Mouse (Mus musculus) MEL (cell line): ENCODE data around the gene Nfix. TPM values are rescaled to one million over a fixed set of nuclear protein-coding genes. Genes with fewer than 3 reads are reported as not detected.

Experiments used
- DNase-seq: peaks from one replicate; pipeline ENCODE4 v3.0.0; 2011; ENCODE audit warnings: low read depth, low spot score
- H3K27ac ChIP-seq: 2 replicates; pipeline ENCODE4 v1.5.1; 2012; ENCODE audit warnings: low read depth, mild to moderate bottlenecking, control low read depth, low read length, moderate library complexity; ENCODE audit not compliant: control insufficient read depth
- H3K27me3 ChIP-seq, 2 experiments: fragments of 150-350 bp in 1 of 2; sonication (generic) in 1 of 2; 2 replicates each; pipeline ENCODE4 v1.6.1; 2012; ENCODE audit warnings: low read length in 2 of 2, mild to moderate bottlenecking in 2 of 2, improper control_type of control experiment in 1 of 2, moderate library complexity in 1 of 2; ENCODE audit not compliant: insufficient read depth in 2 of 2, control insufficient read depth in 1 of 2
- H3K36me3 ChIP-seq, 2 experiments: 2 replicates each; pipeline ENCODE4 v1.6.1; 2012 to 2014; ENCODE audit warnings: low read length in 2 of 2, improper control_type of control experiment in 1 of 2, inconsistent platforms in 1 of 2, mild to moderate bottlenecking in 1 of 2; ENCODE audit not compliant: insufficient read depth in 2 of 2, control insufficient read depth in 1 of 2
- H3K4me1 ChIP-seq, 2 experiments: fragments of 150-350 bp in 1 of 2; sonication (generic) in 1 of 2; 2 replicates each; pipeline ENCODE4 v1.6.1; 2012; ENCODE audit warnings: low read length in 2 of 2, improper control_type of control experiment in 1 of 2, mild to moderate bottlenecking in 1 of 2; ENCODE audit not compliant: insufficient read depth in 2 of 2, control insufficient read depth in 1 of 2
- H3K4me3 ChIP-seq, 2 experiments: fragments of 150-350 bp in 1 of 2; sonication (generic) in 1 of 2; 2 replicates each; pipeline ENCODE4 v1.5.1; 2012; ENCODE audit warnings: low read depth in 2 of 2, low read length in 2 of 2, mild to moderate bottlenecking in 2 of 2, moderate library complexity in 2 of 2, control low read depth in 1 of 2, improper control_type of control experiment in 1 of 2; ENCODE audit not compliant: control insufficient read depth in 1 of 2, insufficient read depth in 1 of 2
- H3K79me2 ChIP-seq: 2 replicates; pipeline ENCODE4 v1.6.1; 2012; ENCODE audit warnings: mild to moderate bottlenecking, low read length, moderate library complexity; ENCODE audit not compliant: control insufficient read depth, poor library complexity, insufficient read depth
- H3K9ac ChIP-seq: 2 replicates; pipeline ENCODE4 v1.6.1; 2012; ENCODE audit warnings: low read depth, mild to moderate bottlenecking, control low read depth, low read length, moderate library complexity; ENCODE audit not compliant: control insufficient read depth, poor library complexity, severe bottlenecking
- H3K9me3 ChIP-seq: fragments of 150-350 bp; sonication (generic); replicated peaks from 2 replicates; pipeline ENCODE4 v1.6.1; 2012; ENCODE audit warnings: mild to moderate bottlenecking, low read length, improper control_type of control experiment, moderate library complexity; ENCODE audit not compliant: insufficient read depth
- CHD2 ChIP-seq: IDR thresholded peaks from 2 replicates; pipeline ENCODE4 v1.6.1; 2011; ENCODE audit warnings: low read length, improper control_type of control experiment
- CTCF ChIP-seq, 3 experiments: IDR thresholded peaks in 2 of 3; conservative IDR thresholded peaks in 1 of 3; 2 replicates each; pipeline ENCODE4 v1.5.1; 2011 to 2012; ENCODE audit warnings: low read length in 3 of 3, low read depth in 2 of 3, mild to moderate bottlenecking in 2 of 3, improper control_type of control experiment in 1 of 3, inconsistent platforms in 1 of 3, mixed read lengths in 1 of 3, moderate library complexity in 1 of 3; ENCODE audit not compliant: control insufficient read depth in 1 of 3, insufficient read depth in 1 of 3, poor library complexity in 1 of 3, severe bottlenecking in 1 of 3
- E2F4 ChIP-seq: IDR thresholded peaks from 2 replicates; pipeline ENCODE4 v1.6.1; 2011; ENCODE audit warnings: low read depth, low read length, improper control_type of control experiment, borderline replicate concordance
- ELF1 ChIP-seq: IDR thresholded peaks from 2 replicates; pipeline ENCODE4 v1.6.1; 2014; ENCODE audit warnings: low read depth, mild to moderate bottlenecking, inconsistent platforms, low read length, improper control_type of control experiment, moderate library complexity
- EP300 ChIP-seq, 2 experiments: IDR thresholded peaks; 2 replicates each; pipeline ENCODE4 v1.6.1; 2011; ENCODE audit warnings: improper control_type of control experiment in 2 of 2, low read length in 2 of 2, low read depth in 1 of 2, mild to moderate bottlenecking in 1 of 2
- GABPA ChIP-seq: IDR thresholded peaks from 2 replicates; pipeline ENCODE4 v1.6.1; 2012; ENCODE audit warnings: low read depth, mild to moderate bottlenecking, inconsistent platforms, low read length, improper control_type of control experiment, moderate library complexity
- JUND ChIP-seq: IDR thresholded peaks from 2 replicates; pipeline ENCODE4 v1.6.1; 2011; ENCODE audit warnings: low read depth, mild to moderate bottlenecking, improper control_type of control experiment, low read length
- KAT2A ChIP-seq: conservative IDR thresholded peaks from 2 replicates; pipeline ENCODE4 v1.6.1; 2012; ENCODE audit warnings: low read depth, low read length, improper control_type of control experiment, inconsistent platforms
- MAFK ChIP-seq: IDR thresholded peaks from 2 replicates; pipeline ENCODE4 v1.6.1; 2011; ENCODE audit warnings: low read depth, mild to moderate bottlenecking, low read length, improper control_type of control experiment, borderline replicate concordance
- MAX ChIP-seq: IDR thresholded peaks from 2 replicates; pipeline ENCODE4 v1.6.1; 2011; ENCODE audit warnings: low read length, improper control_type of control experiment
- MAZ ChIP-seq: IDR thresholded peaks from 2 replicates; pipeline ENCODE4 v1.6.1; 2012; ENCODE audit warnings: low read depth, mild to moderate bottlenecking, inconsistent platforms, low read length, improper control_type of control experiment
- MXI1 ChIP-seq: IDR thresholded peaks from 2 replicates; pipeline ENCODE4 v1.6.1; 2011; ENCODE audit warnings: mild to moderate bottlenecking, low read depth, low read length, improper control_type of control experiment
- MYC ChIP-seq: IDR thresholded peaks from 2 replicates; pipeline ENCODE4 v1.6.1; 2011; ENCODE audit warnings: low read depth, mild to moderate bottlenecking, low read length, improper control_type of control experiment, moderate library complexity
- RAD21 ChIP-seq: IDR thresholded peaks from 2 replicates; pipeline ENCODE4 v1.6.1; 2011; ENCODE audit warnings: mild to moderate bottlenecking, low read depth, low read length, improper control_type of control experiment
- RCOR1 ChIP-seq: IDR thresholded peaks from 2 replicates; pipeline ENCODE4 v1.6.1; 2012; ENCODE audit warnings: low read depth, mild to moderate bottlenecking, inconsistent platforms, low read length, improper control_type of control experiment
- SMC3 ChIP-seq: IDR thresholded peaks from 2 replicates; pipeline ENCODE4 v1.6.1; 2011; ENCODE audit warnings: low read depth, low read length, improper control_type of control experiment
- TAL1 ChIP-seq: IDR thresholded peaks from 2 replicates; pipeline ENCODE4 v1.6.1; 2012; ENCODE audit warnings: mild to moderate bottlenecking, inconsistent platforms, low read length, moderate library complexity, mixed read lengths
- TBP ChIP-seq: IDR thresholded peaks from 2 replicates; pipeline ENCODE4 v1.8.0; 2011; ENCODE audit warnings: low read depth, low read length, improper control_type of control experiment
- TCF12 ChIP-seq: IDR thresholded peaks from 2 replicates; pipeline ENCODE4 v1.6.1; 2014; ENCODE audit warnings: low read depth, mild to moderate bottlenecking, inconsistent platforms, low read length, improper control_type of control experiment, moderate library complexity
- UBTF ChIP-seq: IDR thresholded peaks from 2 replicates; pipeline ENCODE4 v1.6.1; 2012; ENCODE audit warnings: low read depth, mild to moderate bottlenecking, inconsistent platforms, low read length, improper control_type of control experiment, moderate library complexity, borderline replicate concordance; ENCODE audit not compliant: insufficient read depth
- USF1 ChIP-seq: IDR thresholded peaks from 2 replicates; pipeline ENCODE4 v1.6.1; 2014; ENCODE audit warnings: low read depth, mild to moderate bottlenecking, inconsistent platforms, low read length, improper control_type of control experiment, moderate library complexity
- ZC3H11A ChIP-seq: IDR thresholded peaks from 2 replicates; pipeline ENCODE4 v1.6.1; 2012; ENCODE audit warnings: low read depth, mild to moderate bottlenecking, inconsistent platforms, low read length, improper control_type of control experiment
- ZKSCAN1 ChIP-seq: IDR thresholded peaks from 2 replicates; pipeline ENCODE4 v1.6.1; 2012; ENCODE audit warnings: low read depth, mild to moderate bottlenecking, inconsistent platforms, low read length, improper control_type of control experiment, moderate library complexity
- ZMIZ1 ChIP-seq: IDR thresholded peaks from 2 replicates; pipeline ENCODE4 v1.6.1; 2012; ENCODE audit warnings: low read depth, mild to moderate bottlenecking, inconsistent platforms, low read length, improper control_type of control experiment, moderate library complexity
- ZNF384 ChIP-seq: IDR thresholded peaks from 2 replicates; pipeline ENCODE4 v1.6.1; 2012; ENCODE audit warnings: low read depth, mild to moderate bottlenecking, inconsistent platforms, low read length, improper control_type of control experiment
- polyA plus RNA-seq, 2 experiments: library from polyadenylated mRNA; stranded (reverse) in 1 of 2; unstranded in 1 of 2; fragments of >175 nt in 1 of 2; fragments of >200 nt in 1 of 2; gene quantifications; 2 replicates each; pipeline versions ENCODE4 v1.2.1 to v1.2.4; 2012; ENCODE audit warnings: low replicate concordance in 2 of 2, low read depth in 1 of 2; ENCODE audit not compliant: insufficient read length in 2 of 2, insufficient read depth in 1 of 2, missing spikeins in 1 of 2
- total RNA-seq: library from RNA; depleted of rRNA; stranded (reverse); fragments of 300-350 nt; gene quantifications from 2 replicates; pipeline ENCODE4 v1.2.3, GENCODE M21; 2012

The Nfix gene
- total and polyA plus RNA-seq, 3 experiments: 14.4 to 29.1 TPM; not detected in 1

- Histone ChIP-seq H3K9me3 (no peaks in the 10 kb centered on the region), H3K36me3 (peaks cover 0 to 22% of the 10 kb centered on the region in 2 experiments; a peak in 2 of 4 replicates), H3K4me3 (no peak overlapping the region), H3K4me1 (peaks cover 5 to 33% of the 10 kb centered on the region in 2 experiments), H3K9ac (no peak overlapping the region), H3K27me3 (no peaks in the 10 kb centered on the region), H3K79me2 (peaks cover 28% of the 10 kb centered on the region), H3K27ac (no peak overlapping the region)
- TF ChIP-seq UBTF (no peak), USF1 (no peak), SMC3 (no peak), KAT2A (no peak), JUND (no peak), TAL1 (no peak), MAX (no peak), MXI1 (no peak), GABPA (no peak), ZKSCAN1 (no peak), ELF1 (no peak), EP300 (IDR thresholded peaks at IDR 0.05; ENCODE audit: low read depth in 1 of 2, low read length in 2 of 2) (no peak), RAD21 (no peak)
- DNase-seq: no peak
Observed at GRCm38 (mm10) chr8:84658951-84659350, 141.2 kb downstream of the Nfix start.

- H3K79me2 ChIP-seq: peaks cover 24% of the 10 kb centered on the region
- peaks cover 5 to 30% of the 10 kb centered on the region in 2 experiments for H3K4me1 ChIP-seq
- peaks cover 0 to 22% of the 10 kb centered on the region in 2 experiments; a peak in 2 of 4 replicates for H3K36me3 ChIP-seq
- H3K27me3 ChIP-seq: no peaks in the 10 kb centered on the region
- no peak for DNase-seq
- peak overlapping the region; percentile 61 for H3K9ac ChIP-seq
- no peak for TF ChIP-seq CTCF (IDR thresholded peaks at IDR 0.05 in 2 of 3, conservative IDR thresholded peaks at IDR 0.05 in 1 of 3; ENCODE audit: control insufficient read depth in 1 of 3, insufficient read depth in 1 of 3, low read depth in 2 of 3, low read length in 3 of 3, poor library complexity in 1 of 3, severe bottlenecking in 1 of 3)
- H3K9me3 ChIP-seq: no peaks in the 10 kb centered on the region
- peak overlapping the region; percentile 88 for H3K27ac ChIP-seq
- peak overlapping the region in 1 of 2 experiments; percentile 9; a peak in 1 of 4 replicates for H3K4me3 ChIP-seq
Observed at GRCm38 (mm10) chr8:84657680-84658079, 142.5 kb downstream of the Nfix start.

- peaks cover 0 to 22% of the 10 kb centered on the region in 2 experiments; a peak in 2 of 4 replicates for H3K36me3 ChIP-seq
- peak overlapping the region; percentile 51 to 71 for H3K4me3 ChIP-seq
- no peaks in the 10 kb centered on the region for H3K9me3 ChIP-seq
- peak overlapping the region; percentile 61 for H3K9ac ChIP-seq
- H3K79me2 ChIP-seq: peaks cover 20% of the 10 kb centered on the region
- peak; percentile 54 for DNase-seq
- H3K27me3 ChIP-seq: no peaks in the 10 kb centered on the region
- H3K27ac ChIP-seq: peak overlapping the region; percentile 88
- H3K4me1 ChIP-seq: peaks cover 5 to 30% of the 10 kb centered on the region in 2 experiments
- TF ChIP-seq JUND (no peak), MAFK (no peak), CTCF (IDR thresholded peaks at IDR 0.05 in 2 of 3, conservative IDR thresholded peaks at IDR 0.05 in 1 of 3; ENCODE audit: control insufficient read depth in 1 of 3, insufficient read depth in 1 of 3, low read depth in 2 of 3, low read length in 3 of 3, poor library complexity in 1 of 3, severe bottlenecking in 1 of 3) (no peak), RCOR1 (peak; percentile 60), TCF12 (peak; percentile 73), TBP (no peak), USF1 (no peak), ELF1 (no peak), MAX (peak; percentile 35; the same call in 1 of the 2 replicates), ZC3H11A (no peak), E2F4 (no peak), ZNF384 (peak; percentile 35; the same call in 1 of the 2 replicates), MYC (0 out of 2 replicates have a peak, but pooled peaks have one; percentile 39), TAL1 (0 out of 2 replicates have a peak, but pooled peaks have one; percentile 15), MAZ (peak; percentile 39), ZKSCAN1 (no peak), ZMIZ1 (peak; percentile 63), EP300 (IDR thresholded peaks at IDR 0.05; ENCODE audit: low read depth in 1 of 2, low read length in 2 of 2) (peak; percentile 46 to 73; a peak in 3 of 4 replicates), CHD2 (no peak)
Observed at GRCm38 (mm10) chr8:84657203-84657602, 142.9 kb downstream of the Nfix start.
